17 mouse cellular contexts compared by ENCODE assay signal in the genomic region with DNA sequence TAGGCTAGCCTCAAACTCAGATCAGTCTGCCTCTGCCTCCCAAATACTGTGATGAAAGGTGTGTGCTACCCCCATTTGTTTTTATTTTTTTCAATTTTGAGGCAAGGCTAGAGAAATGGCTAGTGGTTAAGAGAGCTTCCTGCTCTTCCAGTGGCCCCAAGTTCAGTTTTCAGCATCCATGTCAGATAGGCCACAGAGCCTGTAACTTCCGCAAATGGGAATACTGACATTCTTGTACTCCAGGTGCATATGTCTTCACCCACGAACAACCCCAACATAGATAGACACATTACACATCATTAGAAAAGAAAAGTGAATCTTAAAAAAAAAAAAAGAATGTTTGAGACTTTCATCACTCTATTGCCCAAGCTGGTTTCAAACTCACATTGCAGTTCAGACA.
"Had no signal": no experiment of that assay in that cellular context is flagged by ENCODE, and none has a peak within 500 bp of the region (broad histone marks: within the 10 kb centered on the region; RNA-seq: fewer than 3 reads in every experiment).

No protein-coding gene starts in this region.

- H3K4me3 ChIP-seq: lung, embryonic 15.5 days; megakaryocyte, embryonic 14.5 days; midbrain, embryonic 13.5 days; midbrain, embryonic 15.5 days; neural tube, embryonic 12.5 days had no signal

- H3K27ac ChIP-seq: liver, embryonic 14.5 days; lung, embryonic 15.5 days; macrophage; midbrain, embryonic 13.5 days; midbrain, embryonic 15.5 days; neural tube, embryonic 12.5 days had no signal

- ATAC-seq: lung, postnatal 0 days; midbrain, embryonic 13.5 days; midbrain, embryonic 15.5 days had no signal

- DNase-seq: lung, adult 2 months; lung, postnatal 14 days; lung, postnatal 36 days; right cerebral cortex, adult 18-20 months; right cerebral cortex, postnatal 25 days; right cerebral cortex, postnatal 4 days; thymus, adult 18-20 months; thymus, postnatal 14 days; thymus, postnatal 36 days had no signal
